Mouse (Mus musculus) heart, embryonic 16.5 days (tissue): ENCODE data around the gene Zfp1. TPM values are rescaled to one million over a fixed set of nuclear protein-coding genes. Genes with fewer than 3 reads are reported as not detected.
"Not testable (repeated sequence)": the region's sequence is repeated elsewhere in the genome, so short reads cannot be mapped to it uniquely, and the experiment has no call there.

Source experiments
- ATAC-seq: fragments of 200-750 bp; cut with Nextera tagmentation; replicated peaks from 2 replicates; pipeline ENCODE4 v1.8.0; 2017; ENCODE audit warnings: moderate number of reproducible peaks; ENCODE audit not compliant: insufficient read depth, low FRiP score; ENCODE audit errors: extremely low read depth
- H3K27ac ChIP-seq: fragments of 300-500 bp; sonication (generic); 2 replicates; pipeline ENCODE4 v1.5.1; 2014; ENCODE audit warnings: mild to moderate bottlenecking, low read length, control low read depth, moderate library complexity
- H3K27me3 ChIP-seq: fragments of 300-500 bp; sonication (generic); 2 replicates; pipeline ENCODE4 v1.6.1; 2014; ENCODE audit warnings: low read length, mixed read lengths; ENCODE audit not compliant: control insufficient read depth, insufficient read depth
- H3K36me3 ChIP-seq: fragments of 300-500 bp; sonication (generic); 2 replicates; pipeline ENCODE4 v1.6.1; 2014; ENCODE audit not compliant: control insufficient read depth, insufficient read depth
- H3K4me1 ChIP-seq: fragments of 300-500 bp; sonication (generic); 2 replicates; pipeline ENCODE4 v1.6.1; 2014; ENCODE audit warnings: low read length, mixed read lengths; ENCODE audit not compliant: control insufficient read depth, insufficient read depth
- H3K4me2 ChIP-seq: fragments of 300-500 bp; sonication (generic); 2 replicates; pipeline ENCODE4 v1.6.1; 2014; ENCODE audit warnings: low read depth, mild to moderate bottlenecking, control low read depth, low read length
- H3K4me3 ChIP-seq: fragments of 300-500 bp; sonication (generic); 2 replicates; pipeline ENCODE4 v1.5.1; 2014; ENCODE audit warnings: mild to moderate bottlenecking, control low read depth, low read length
- H3K9ac ChIP-seq: fragments of 300-500 bp; sonication (generic); 2 replicates; pipeline ENCODE4 v1.6.1; 2014; ENCODE audit warnings: low read length, control low read depth
- H3K9me3 ChIP-seq: fragments of 300-500 bp; sonication (generic); replicated peaks from 2 replicates; pipeline ENCODE4 v1.6.1; 2016; ENCODE audit warnings: low read length; ENCODE audit not compliant: control insufficient read depth
- WGBS: fragments of 180-500 bp; shearing (Covaris S2); extraction: QIAGEN DNeasy Blood & Tissue Kit; methylation state at CpG from one replicate; pipeline ENCODE4 v1.1.7; 2014; 5-methylcytosine and 5-hydroxymethylcytosine counted together
- polyA plus RNA-seq: library from polyadenylated mRNA; unstranded; fragments of >200 nt; fragmentation: Nextera tagmentation; extraction: Ambion mirVana; gene quantifications from 2 replicates; pipeline ENCODE4 v1.2.1, GENCODE M21; 2015

Gene Zfp1
- polyA plus RNA-seq, 1 experiment from 2014 or later, result 16.7 TPM

GRCm38 (mm10) chr8:111628894-111629501 lies 14.2 kb upstream of the Zfp1 start:
- no peaks in the 10 kb centered on the region for H3K27me3 ChIP-seq
- 82% methylated on average over 19 of the region's 19 CpGs for WGBS

DNA sequence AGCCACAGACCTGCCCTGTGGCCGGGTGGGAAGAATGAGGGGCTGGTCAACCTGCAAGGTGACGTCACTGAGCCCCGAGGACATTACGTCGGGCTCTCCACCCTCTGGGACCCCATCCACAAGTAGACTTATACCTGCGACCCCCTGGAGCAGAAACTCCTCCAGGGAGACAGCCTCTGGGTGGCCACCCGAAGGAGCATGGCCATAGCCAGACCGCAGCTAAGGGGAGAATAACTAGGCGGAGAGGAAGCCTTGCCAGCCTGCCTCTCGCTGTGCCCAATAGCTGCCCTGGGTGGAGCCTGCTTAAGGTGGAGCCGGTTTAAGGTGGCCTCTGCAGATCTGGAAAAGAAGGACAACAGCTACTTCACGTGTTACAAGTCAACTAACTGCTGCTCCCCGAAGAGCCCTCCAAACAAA lies 13.1 kb upstream of the Zfp1 start, which contains the start of gene Ldhd:
Gene Ldhd (minus strand): TSS at position 270 of the 417 bp plus-strand sequence.
- no peaks in the 10 kb centered on the region for H3K27me3 ChIP-seq
- 0 out of 2 replicates have a peak, but pooled peaks have one; percentile 32 for ATAC-seq
- H3K4me3 ChIP-seq, result peak within 1 kb of the TSS; percentile 52
- H3K4me1 ChIP-seq, result peaks cover 7% of the 10 kb centered on the region
- no peak within 1 kb of the TSS for H3K27ac ChIP-seq
- H3K36me3 ChIP-seq, result no peaks in the 10 kb centered on the region
- no peaks in the 10 kb centered on the region for H3K9me3 ChIP-seq
- peak within 1 kb of the TSS; percentile 66 for H3K4me2 ChIP-seq
- peak within 1 kb of the TSS; percentile 70 for H3K9ac ChIP-seq
- 22% methylated on average over 13 of the region's 13 CpGs for WGBS

More at GRCm38 (mm10) chr8:111628894-111629501, 14.2 kb upstream of the Zfp1 start:
- no peak overlapping the region for H3K27ac ChIP-seq
- no peak for ATAC-seq
- H3K4me2 ChIP-seq, result 0 out of 2 replicates have a peak overlapping the region, but pooled peaks have one; percentile 13
- no peak overlapping the region for H3K9ac ChIP-seq
- peaks cover 17% of the 10 kb centered on the region for H3K4me1 ChIP-seq
- no peaks in the 10 kb centered on the region for H3K9me3 ChIP-seq
- no peak overlapping the region for H3K4me3 ChIP-seq
- H3K36me3 ChIP-seq, result no peaks in the 10 kb centered on the region

GRCm38 (mm10) chr8:111631589-111631988 lies 11.6 kb upstream of the Zfp1 start:
- Histone ChIP-seq H3K27me3 (no peaks in the 10 kb centered on the region), H3K4me1 (no peaks in the 10 kb centered on the region; the same call in 1 of the 2 replicates), H3K36me3 (no peaks in the 10 kb centered on the region), H3K27ac (no peak overlapping the region), H3K9ac (no peak overlapping the region), H3K9me3 (no peaks in the 10 kb centered on the region), H3K4me2 (no peak overlapping the region), H3K4me3 (no peak overlapping the region)
- no peak for ATAC-seq
- 92% methylated on average over 8 of the region's 8 CpGs for WGBS

DNA sequence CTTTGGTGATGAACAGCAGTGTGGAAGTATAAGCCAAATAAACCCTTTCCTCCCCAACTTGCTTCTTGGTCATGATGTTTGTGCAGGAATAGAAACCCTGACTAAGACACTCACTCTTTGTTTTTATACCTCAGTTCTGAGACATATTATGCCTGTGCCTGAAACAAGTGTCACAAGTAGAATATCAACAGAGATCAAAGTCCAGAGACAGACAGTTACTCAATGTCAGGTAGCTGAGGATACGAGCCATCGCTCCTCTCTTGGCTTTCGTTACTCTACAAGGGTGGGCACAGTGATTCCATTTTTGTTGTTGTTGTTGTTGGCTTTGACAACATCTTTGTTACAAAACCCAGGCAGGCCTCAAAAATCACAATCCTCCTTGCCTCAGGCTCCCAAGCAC lies 10.2 kb upstream of the Zfp1 start:
- no peak overlapping the region for H3K4me3 ChIP-seq
- H3K36me3 ChIP-seq, result no peaks in the 10 kb centered on the region
- H3K27me3 ChIP-seq, result no peaks in the 10 kb centered on the region
- H3K9me3 ChIP-seq, result no peaks in the 10 kb centered on the region
- WGBS, result 90% methylated on average over 3 of the region's 3 CpGs
- ATAC-seq, result no peak
- H3K27ac ChIP-seq, result no peak overlapping the region
- H3K4me2 ChIP-seq, result no peak overlapping the region
- H3K9ac ChIP-seq, result no peak overlapping the region
- no peaks in the 10 kb centered on the region; the same call in 1 of the 2 replicates for H3K4me1 ChIP-seq

GRCm38 (mm10) chr8:111638086-111638485 lies 5.1 kb upstream of the Zfp1 start:
- Histone ChIP-seq H3K4me2 (no peak overlapping the region), H3K9me3 (no peaks in the 10 kb centered on the region), H3K4me3 (no peak overlapping the region), H3K9ac (no peak overlapping the region), H3K27ac (no peak overlapping the region), H3K27me3 (no peaks in the 10 kb centered on the region), H3K4me1 (peaks cover 8% of the 10 kb centered on the region), H3K36me3 (no peaks in the 10 kb centered on the region)
- no peak for ATAC-seq

GRCm38 (mm10) chr8:111641064-111641463 lies 2.1 kb upstream of the Zfp1 start:
- Histone ChIP-seq H3K4me1 (peaks cover 10% of the 10 kb centered on the region), H3K27ac (no peak overlapping the region), H3K9ac (no peak overlapping the region), H3K36me3 (no peaks in the 10 kb centered on the region), H3K4me2 (no peak overlapping the region), H3K27me3 (no peaks in the 10 kb centered on the region), H3K4me3 (no peak overlapping the region), H3K9me3 (no peaks in the 10 kb centered on the region)
- ATAC-seq, result no peak
- WGBS, result 87% methylated on average over 2 of the region's 2 CpGs

DNA sequence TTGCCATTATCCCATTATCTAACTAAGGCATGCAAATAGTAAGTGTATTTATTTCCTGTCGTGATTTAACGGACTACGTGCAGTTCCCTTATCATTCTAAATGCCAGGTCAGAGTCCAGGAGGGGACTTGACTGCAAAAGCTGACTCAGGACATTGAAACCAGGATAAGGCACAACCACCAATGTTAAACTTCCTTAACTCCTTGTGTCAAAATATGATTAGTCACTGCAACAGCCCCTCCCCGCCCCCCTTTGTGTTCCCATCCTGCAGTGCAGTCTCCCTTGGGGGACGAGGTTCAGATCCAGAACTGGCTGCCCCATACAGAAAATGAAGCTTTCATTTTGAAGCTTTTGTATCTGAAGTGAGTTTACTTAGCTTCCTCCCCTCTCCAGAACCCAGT lies 705 bp upstream of the Zfp1 start:
- Histone ChIP-seq H3K4me3 (peak overlapping the region; percentile 98), H3K9me3 (no peaks in the 10 kb centered on the region), H3K4me2 (peak overlapping the region; percentile 86), H3K36me3 (no peaks in the 10 kb centered on the region; the same call in 1 of the 2 replicates), H3K27ac (peak overlapping the region; percentile 98), H3K9ac (peak overlapping the region; percentile 99), H3K4me1 (peaks cover 10% of the 10 kb centered on the region), H3K27me3 (no peaks in the 10 kb centered on the region)
- WGBS, result 27% methylated on average over 5 of the region's 5 CpGs
- ATAC-seq, result no peak

GRCm38 (mm10) chr8:111642939-111643263 lies 300 bp upstream of the Zfp1 start:
- Histone ChIP-seq H3K9ac (peak overlapping the region; percentile 99), H3K4me3 (peak overlapping the region; percentile 98), H3K4me2 (peak overlapping the region; percentile 86), H3K9me3 (no peaks in the 10 kb centered on the region), H3K27me3 (no peaks in the 10 kb centered on the region), H3K27ac (peak overlapping the region; percentile 98), H3K4me1 (peaks cover 10% of the 10 kb centered on the region), H3K36me3 (no peaks in the 10 kb centered on the region; the same call in 1 of the 2 replicates)
- ATAC-seq, result peak; percentile 2; the same call in 1 of the 2 replicates
- 7% methylated on average over 5 of the region's 5 CpGs for WGBS

DNA sequence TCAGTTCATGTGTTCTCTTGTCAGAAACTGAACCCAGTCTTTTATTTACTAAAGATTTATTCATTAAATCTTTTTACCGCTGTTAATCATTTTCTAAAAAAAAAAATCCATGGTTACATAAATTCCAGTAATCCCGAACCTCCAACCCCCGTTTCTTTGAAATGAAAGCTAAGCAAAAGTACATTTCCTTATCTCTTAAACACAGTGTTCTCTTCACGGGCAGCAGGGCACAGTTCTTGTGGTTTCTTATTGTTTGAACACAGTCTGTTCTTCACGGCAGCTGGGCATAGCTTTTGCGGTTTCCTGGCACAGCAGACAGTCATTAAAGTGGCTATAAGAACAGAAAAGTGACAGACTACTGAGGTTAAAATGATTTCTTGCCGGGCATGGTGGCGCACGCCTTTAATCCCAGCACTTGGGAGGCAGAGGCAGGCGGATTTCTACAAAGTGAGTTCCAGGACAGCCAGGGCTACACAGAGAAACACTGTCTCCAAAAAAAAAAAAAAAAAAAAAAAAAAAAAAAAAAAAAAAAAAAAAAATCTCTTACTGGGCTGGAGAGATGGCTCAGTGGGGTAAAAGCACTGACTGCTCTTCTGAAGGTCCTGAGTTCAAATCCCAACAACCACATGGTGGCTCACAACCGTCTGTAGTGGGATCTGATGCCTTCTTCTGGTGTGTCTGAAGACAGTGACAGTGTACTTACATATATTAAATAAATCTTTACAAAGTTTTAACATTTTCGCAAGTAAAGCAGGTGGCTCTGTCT lies 1.3 kb downstream of the Zfp1 start:
- 51% methylated on average over 12 of the region's 12 CpGs for WGBS
- H3K4me2 ChIP-seq, result peak overlapping the region; percentile 86
- H3K36me3 ChIP-seq, ATAC-seq, H3K27me3 ChIP-seq, H3K9me3 ChIP-seq: not testable (repeated sequence)
- H3K27ac ChIP-seq, result peak overlapping the region; percentile 60
- peaks cover 14% of the 10 kb centered on the region for H3K4me1 ChIP-seq
- peak overlapping the region; percentile 98 for H3K4me3 ChIP-seq
- peak overlapping the region; percentile 99 for H3K9ac ChIP-seq
